Comparison of ENCODE assay signal across 8 mouse cellular contexts in genomic region chr3:94973620-94974019, GRCm38 (mm10). TPM values are rescaled to one million over a fixed set of nuclear protein-coding genes. Genes with fewer than 3 reads are reported as not detected.
DNase-seq lines count a peak whose midpoint lies in the region; ATAC-seq and TF ChIP-seq lines count a peak whose summit lies in the region.

No protein-coding gene starts in this region.

- peak overlapping the region; percentile 92 for H3K9ac ChIP-seq in heart, embryonic 13.5 days
- no peak overlapping the region for H3K9ac ChIP-seq in hindbrain, embryonic 13.5 days
- H3K9ac ChIP-seq in liver, postnatal 0 days (replicated peaks) = no peak overlapping the region

- peak overlapping the region; percentile 81; the same call in 1 of the 2 replicates for H3K4me3 ChIP-seq in heart, embryonic 13.5 days
- peak overlapping the region; percentile 95 for H3K4me3 ChIP-seq in E14TG2a.4 (replicated peaks; ENCODE audit: low read length)
- H3K4me3 ChIP-seq in hindbrain, embryonic 13.5 days = peak overlapping the region; percentile 72; the same call in 1 of the 2 replicates
- H3K4me3 ChIP-seq in liver, postnatal 0 days (ENCODE audit: low read depth, low read length) = peak overlapping the region; percentile 77; the same call in 1 of the 2 replicates

- H3K9me3 ChIP-seq in heart, embryonic 13.5 days = no peaks in the 10 kb centered on the region
- no peaks in the 10 kb centered on the region for H3K9me3 ChIP-seq in E14TG2a.4 (ENCODE audit: low read length)
- H3K9me3 ChIP-seq in hindbrain, embryonic 13.5 days = no peaks in the 10 kb centered on the region
- H3K9me3 ChIP-seq in liver, postnatal 0 days (ENCODE audit: low read length) = no peaks in the 10 kb centered on the region

- H3K4me2 ChIP-seq in heart, embryonic 13.5 days = peak overlapping the region; percentile 81
- peak overlapping the region; percentile 62 for H3K4me2 ChIP-seq in hindbrain, embryonic 13.5 days
- H3K4me2 ChIP-seq in liver, postnatal 0 days (ENCODE audit: low read depth, low read length) = peak overlapping the region; percentile 82

- peaks cover 18% of the 10 kb centered on the region for H3K36me3 ChIP-seq in heart, embryonic 13.5 days
- peaks cover 22% of the 10 kb centered on the region for H3K36me3 ChIP-seq in E14TG2a.4 (ENCODE audit: insufficient read depth, low read length)
- peaks cover 13% of the 10 kb centered on the region for H3K36me3 ChIP-seq in hindbrain, embryonic 13.5 days
- 0 out of 2 replicates have a peak, but pooled peaks cover 6% of the 10 kb centered on the region for H3K36me3 ChIP-seq in liver, postnatal 0 days (replicated peaks; ENCODE audit: insufficient read depth, low read length)

- WGBS in heart, embryonic 13.5 days = 83% methylated on average over 5 of the region's 5 CpGs
- 85% methylated on average over 5 of the region's 5 CpGs for WGBS in hindbrain, embryonic 13.5 days
- whole genome bisulfite sequencing in liver, postnatal 0 days (ENCODE audit: insufficient replicate concordance) = 76% methylated on average over 5 of the region's 5 CpGs

- intact Hi-C loops in heart, postnatal 25 days (cut with DNase I) = no loop called here
- intact Hi-C loops in left cerebral cortex, postnatal 14 days (cut with DNase I) = no loop called here

- DNase-seq in heart, postnatal 25 days (ENCODE audit: low spot score) = no peak
- DNase-seq in liver, postnatal 0 days = no peak
- DNase-seq in urinary bladder, postnatal 10 days (ENCODE audit: low spot score) = no peak
- DNase-seq in ovary, postnatal 10 days (ENCODE audit: low spot score) = no peak
- no peak for DNase-seq in left cerebral cortex, postnatal 14 days (ENCODE audit: low spot score in 2 of 2)

- no peak for TF ChIP-seq EP300 in liver, postnatal 0 days (IDR thresholded peaks at IDR 0.05; ENCODE audit: low read depth)

- TF ChIP-seq CTCF in E14TG2a.4 (conservative IDR thresholded peaks at IDR 0.05; ENCODE audit: low read length) = no peak
- TF ChIP-seq CTCF in liver, postnatal 0 days (IDR thresholded peaks at IDR 0.05; ENCODE audit: low read depth) = no peak

- peak overlapping the region; percentile 87; the same call in 1 of the 2 replicates for H3K27ac ChIP-seq in heart, embryonic 13.5 days (replicated peaks)
- no peak overlapping the region for H3K27ac ChIP-seq in hindbrain, embryonic 13.5 days
- H3K27ac ChIP-seq in liver, postnatal 0 days (ENCODE audit: low read depth) = no peak overlapping the region

- H3K4me1 ChIP-seq in heart, embryonic 13.5 days = peaks cover 19% of the 10 kb centered on the region
- peaks cover 27% of the 10 kb centered on the region for H3K4me1 ChIP-seq in E14TG2a.4 (replicated peaks; ENCODE audit: low read depth, low read length)
- H3K4me1 ChIP-seq in hindbrain, embryonic 13.5 days (replicated peaks) = peaks cover 26% of the 10 kb centered on the region
- H3K4me1 ChIP-seq in liver, postnatal 0 days (ENCODE audit: insufficient read depth) = peaks cover 23% of the 10 kb centered on the region

- H3K27me3 ChIP-seq in heart, embryonic 13.5 days (replicated peaks) = no peaks in the 10 kb centered on the region
- H3K27me3 ChIP-seq in E14TG2a.4 (ENCODE audit: insufficient read depth, low read length) = no peaks in the 10 kb centered on the region
- H3K27me3 ChIP-seq in hindbrain, embryonic 13.5 days = no peaks in the 10 kb centered on the region
- no peaks in the 10 kb centered on the region for H3K27me3 ChIP-seq in liver, postnatal 0 days (ENCODE audit: insufficient read depth, low read length)

- no peak for ATAC-seq in heart, embryonic 13.5 days (ENCODE audit: extremely low read depth, insufficient number of reproducible peaks, low FRiP score, low TSS enrichment)
- ATAC-seq in hindbrain, embryonic 13.5 days (ENCODE audit: low FRiP score) = no peak
- ATAC-seq in liver, postnatal 0 days = no peak

RNA-seq across cellular contexts. Expression of gene Pi4kb, which starts 0.9 kb away (rescaled TPM):
- 14.0 and 17.6 TPM in 2 replicates for polyA plus RNA-seq in heart, embryonic 13.5 days (2015; fragmentation: Nextera tagmentation; extraction: Ambion mirVana)
- 10 to 100 TPM; 25.3 to 27.0 TPM for total RNA-seq in heart, postnatal 25 days (2021)
- polyA plus RNA-seq in hindbrain, embryonic 13.5 days (2015; fragmentation: Nextera tagmentation; extraction: Ambion mirVana) = 23.2 and 24.7 TPM in 2 replicates
- 5.4 and 6.5 TPM in 2 replicates for polyA plus RNA-seq in liver, postnatal 0 days (2015; fragmentation: Nextera tagmentation; extraction: Ambion mirVana)
- 10 to 100 TPM; 49.8 to 52.0 TPM for total RNA-seq in left cerebral cortex, postnatal 14 days (2021)

RNA-seq across cellular contexts. Expression of gene Rfx5, which starts 19.7 kb away (rescaled TPM):
- polyA plus RNA-seq in heart, embryonic 13.5 days (2015; fragmentation: Nextera tagmentation; extraction: Ambion mirVana) = 5.4 and 6.3 TPM in 2 replicates
- 1 to 10 TPM; 6.2 to 6.9 TPM for total RNA-seq in heart, postnatal 25 days (2021)
- polyA plus RNA-seq in hindbrain, embryonic 13.5 days (2015; fragmentation: Nextera tagmentation; extraction: Ambion mirVana) = 5.4 and 5.5 TPM in 2 replicates
- 1.1 and 1.2 TPM in 2 replicates for polyA plus RNA-seq in liver, postnatal 0 days (2015; fragmentation: Nextera tagmentation; extraction: Ambion mirVana)
- total RNA-seq in left cerebral cortex, postnatal 14 days (2021) = 10 to 100 TPM; 18.5 to 23.1 TPM

RNA-seq across cellular contexts. Expression of gene Selenbp1, which starts 40.8 kb away (rescaled TPM):
- polyA plus RNA-seq in heart, embryonic 13.5 days (2015; fragmentation: Nextera tagmentation; extraction: Ambion mirVana) = 50.9 and 63.2 TPM in 2 replicates
- total RNA-seq in heart, postnatal 25 days (2021) = 10 to 100 TPM; 93.9 to 98.3 TPM
- 10.1 and 14.1 TPM in 2 replicates for polyA plus RNA-seq in hindbrain, embryonic 13.5 days (2015; fragmentation: Nextera tagmentation; extraction: Ambion mirVana)
- polyA plus RNA-seq in liver, postnatal 0 days (2015; fragmentation: Nextera tagmentation; extraction: Ambion mirVana) = 129 and 135 TPM in 2 replicates
- total RNA-seq in left cerebral cortex, postnatal 14 days (2021) = 1 to 10 TPM; 6.1 to 7.5 TPM

RNA-seq across cellular contexts. Expression of gene Zfp687, which starts 41.6 kb away (rescaled TPM):
- 14.3 and 17.4 TPM in 2 replicates for polyA plus RNA-seq in heart, embryonic 13.5 days (2015; fragmentation: Nextera tagmentation; extraction: Ambion mirVana)
- 10 to 100 TPM; 10.8 to 11.1 TPM for total RNA-seq in heart, postnatal 25 days (2021)
- 21.6 and 22.8 TPM in 2 replicates for polyA plus RNA-seq in hindbrain, embryonic 13.5 days (2015; fragmentation: Nextera tagmentation; extraction: Ambion mirVana)
- polyA plus RNA-seq in liver, postnatal 0 days (2015; fragmentation: Nextera tagmentation; extraction: Ambion mirVana) = 3.7 and 5.3 TPM in 2 replicates
- total RNA-seq in left cerebral cortex, postnatal 14 days (2021) = 10 to 100 TPM; 21.8 to 22.2 TPM
